Mouse (Mus musculus) liver, embryonic 14.5 days (tissue): ENCODE measurements around the gene Gabra2.

Experiments
- CTCF ChIP-seq: IDR thresholded peaks from 2 replicates; pipeline ENCODE4 v1.5.1; 2016; ENCODE audit warnings: antibody characterized with exemption, low read depth, control low read depth
- EP300 ChIP-seq: IDR thresholded peaks from 2 replicates; pipeline ENCODE4 v1.6.1; 2016; ENCODE audit warnings: antibody characterized with exemption, low read depth

DNA sequence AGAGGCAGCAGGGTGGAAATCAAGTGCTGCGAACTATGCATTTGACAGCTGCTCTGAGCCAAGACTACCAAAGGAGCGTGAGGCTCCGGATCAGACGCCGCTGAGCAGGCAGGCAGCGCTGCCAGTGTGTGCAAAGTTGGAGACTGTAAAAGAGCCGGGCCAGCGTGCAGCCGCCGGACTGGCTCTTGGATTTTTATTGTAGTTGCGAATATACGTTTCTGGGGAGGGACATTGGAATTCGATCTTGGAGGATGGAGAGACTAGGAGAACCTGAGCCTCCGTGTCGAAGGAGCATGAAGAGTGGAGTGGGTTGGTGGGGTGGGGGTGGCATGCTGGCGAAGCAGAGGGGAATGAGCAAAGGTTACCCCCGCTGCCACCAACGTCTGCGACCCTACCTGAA lies 469 bp downstream of the Gabra2 start:
- no peak for TF ChIP-seq CTCF
- no peak for TF ChIP-seq EP300
